Mouse (Mus musculus) left cerebral cortex, postnatal 4 days (tissue): ENCODE measurements around the gene Tnrc6a. TPM values are rescaled to one million over a fixed set of nuclear protein-coding genes. Genes with fewer than 3 reads are reported as not detected.

Experiments used
- DNase-seq: peaks from one replicate; pipeline ENCODE4 v3.0.0-alpha.2; 2022
- intact Hi-C: fragments of 180-260 bp; cut with DNase I; formaldehyde crosslinking; loops from one replicate; pipeline ENCODE4 v1.15.1; 2025
- total RNA-seq, 2 experiments: library from RNA; stranded (reverse); gene quantifications; 2 replicates each; pipeline ENCODE4 v1.2.3; 2021

Gene Tnrc6a
- total RNA-seq, 2 experiments from 2014 or later = 74.2 to 80.5 TPM

GRCm38 (mm10) chr7:123124299-123124716, 623 bp downstream of the Tnrc6a start:
- intact Hi-C loops = loop anchor here (10.0 kb wide), 1 partner anchor 90 kb away; no protein-coding TSS in a partner anchor
- DNase-seq = no peak

GRCm38 (mm10) chr7:123124735-123125181, 1.1 kb downstream of the Tnrc6a start:
- intact Hi-C loops = loop anchor here (10.0 kb wide), 1 partner anchor 90 kb away; no protein-coding TSS in a partner anchor
- DNase-seq = peak; percentile 20

- intact Hi-C loops = loop anchor here (10.0 kb wide), 1 partner anchor 91 kb away; no protein-coding TSS in a partner anchor
- DNase-seq = no peak
Observed at GRCm38 (mm10) chr7:123126056-123126455, 2.4 kb downstream of the Tnrc6a start.

GRCm38 (mm10) chr7:123127301-123127700, 3.6 kb downstream of the Tnrc6a start:
- intact Hi-C loops = loop anchor here (10.0 kb wide), 1 partner anchor 92 kb away; no protein-coding TSS in a partner anchor
- no peak for DNase-seq

- no peak for DNase-seq
- intact Hi-C loops = loop anchor here (10.0 kb wide), 1 partner anchor 93 kb away; no protein-coding TSS in a partner anchor
Observed at GRCm38 (mm10) chr7:123127981-123128380, 4.3 kb downstream of the Tnrc6a start.

GRCm38 (mm10) chr7:123129061-123129460, 5.4 kb downstream of the Tnrc6a start:
- intact Hi-C loops = loop anchor here (10.0 kb wide), 1 partner anchor 94 kb away; no protein-coding TSS in a partner anchor
- no peak for DNase-seq

- DNase-seq = no peak
- intact Hi-C loops = loop anchor here (10.0 kb wide), 1 partner anchor 65 kb away; no protein-coding TSS in a partner anchor
Observed at GRCm38 (mm10) chr7:123130198-123130597, 6.5 kb downstream of the Tnrc6a start.

- no peak for DNase-seq
- intact Hi-C loops = loop anchor here (10.0 kb wide), 1 partner anchor 62 kb away; no protein-coding TSS in a partner anchor
Observed at GRCm38 (mm10) chr7:123132401-123132800, 8.7 kb downstream of the Tnrc6a start.

GRCm38 (mm10) chr7:123134876-123135275, 11.2 kb downstream of the Tnrc6a start:
- intact Hi-C loops = loop anchor here (10.0 kb wide), 1 partner anchor 60 kb away; no protein-coding TSS in a partner anchor
- DNase-seq = no peak

GRCm38 (mm10) chr7:123135655-123136054, 12.0 kb downstream of the Tnrc6a start:
- DNase-seq = no peak

GRCm38 (mm10) chr7:123138001-123138400, 14.3 kb downstream of the Tnrc6a start:
- intact Hi-C loops = loop anchor here (10.0 kb wide), 1 partner anchor 57 kb away; no protein-coding TSS in a partner anchor
- no peak for DNase-seq

More at GRCm38 (mm10) chr7:123135655-123136054, 12.0 kb downstream of the Tnrc6a start:
- intact Hi-C loops = loop anchor here (10.0 kb wide), 1 partner anchor 59 kb away; no protein-coding TSS in a partner anchor

GRCm38 (mm10) chr7:123146141-123146846, 22.6 kb downstream of the Tnrc6a start:
- intact Hi-C loops = no loop called here
- DNase-seq = no peak

GRCm38 (mm10) chr7:123147787-123148186, 24.1 kb downstream of the Tnrc6a start:
- no peak for DNase-seq
- intact Hi-C loops = no loop called here

- intact Hi-C loops = no loop called here
- DNase-seq = no peak
Observed at GRCm38 (mm10) chr7:123148935-123149334, 25.2 kb downstream of the Tnrc6a start.

- intact Hi-C loops = no loop called here
- no peak for DNase-seq
Observed at GRCm38 (mm10) chr7:123162346-123162745, 38.7 kb downstream of the Tnrc6a start.

- DNase-seq = no peak
Observed at GRCm38 (mm10) chr7:123167436-123167835, 43.8 kb downstream of the Tnrc6a start.

GRCm38 (mm10) chr7:123169618-123170017, 45.9 kb downstream of the Tnrc6a start:
- DNase-seq = no peak
- intact Hi-C loops = no loop called here

More at GRCm38 (mm10) chr7:123167436-123167835, 43.8 kb downstream of the Tnrc6a start:
- intact Hi-C loops = no loop called here

- intact Hi-C loops = no loop called here
- no peak for DNase-seq
Observed at GRCm38 (mm10) chr7:123172101-123172500, 48.4 kb downstream of the Tnrc6a start.

GRCm38 (mm10) chr7:123177215-123177614, 53.5 kb downstream of the Tnrc6a start:
- intact Hi-C loops = no loop called here
- DNase-seq = no peak

GRCm38 (mm10) chr7:123181787-123182701, 58.4 kb downstream of the Tnrc6a start:
- no peak for DNase-seq
- intact Hi-C loops = loop anchor here (5.0 kb wide), 1 partner anchor 185 kb away; no protein-coding TSS in a partner anchor
